Mouse (Mus musculus): ENCODE results near the gene Mapkap1.

DNA sequence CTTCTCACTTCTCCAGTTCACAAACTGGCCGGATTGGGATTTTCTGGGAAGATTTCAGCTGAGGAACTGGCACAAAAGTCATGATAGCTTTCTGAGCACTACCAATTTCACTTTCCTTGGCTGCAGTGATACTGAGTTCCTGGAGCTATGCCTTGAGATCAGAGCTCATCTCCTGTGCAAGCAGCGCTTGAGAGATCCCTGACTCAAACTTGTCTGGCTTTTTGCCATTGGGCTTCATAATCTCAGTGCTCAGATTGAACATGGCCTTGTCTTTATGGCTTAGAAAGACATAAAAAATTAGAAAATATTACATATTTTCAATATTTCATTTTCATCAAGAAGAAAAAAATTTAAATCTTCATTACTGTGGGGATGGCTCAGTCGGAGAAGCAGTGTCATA lies 29.8 kb downstream of the Mapkap1 start:
- TF ChIP-seq POLR2A (IDR thresholded peaks at IDR 0.05; ENCODE audit: control insufficient read depth, low read depth, low read length): no peak
- no peak for TF ChIP-seq CTCF (IDR thresholded peaks at IDR 0.05; ENCODE audit: control insufficient read depth, insufficient read depth, insufficient replicate concordance, low read depth, low read length)
